ENCODE assay signal across 8 mouse cellular contexts in the genomic region with DNA sequence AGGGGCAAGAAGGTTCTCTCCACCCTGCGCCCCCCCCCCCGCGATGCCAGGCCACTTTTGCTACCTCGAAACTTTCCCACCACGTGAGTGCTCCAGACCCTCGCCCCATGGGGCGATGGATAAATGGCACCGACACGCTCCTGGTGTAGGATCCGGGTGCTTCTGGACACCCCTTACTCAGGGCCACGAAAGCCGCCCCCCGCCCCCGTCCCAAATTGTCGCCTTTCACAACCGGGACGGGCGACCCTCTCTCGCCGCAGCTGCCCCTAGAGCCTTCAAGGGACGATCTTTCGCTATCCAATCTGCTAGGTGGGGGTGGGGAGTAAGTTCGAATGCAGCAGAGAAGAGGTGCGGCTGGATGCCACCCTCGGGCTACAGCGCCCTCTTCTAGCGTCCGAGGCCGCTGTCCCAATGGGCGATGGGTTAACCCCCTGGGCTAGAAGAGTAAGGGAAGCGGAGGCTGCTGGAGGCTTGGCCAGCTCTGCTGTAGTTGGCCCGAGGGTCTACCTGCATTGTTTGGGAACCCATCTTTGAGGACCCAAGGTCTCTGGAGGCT. TPM values are rescaled to one million over a fixed set of nuclear protein-coding genes. Genes with fewer than 3 reads are reported as not detected.
A peak's percentile ranks its signal among the peaks of the same experiment; 100 is the strongest.
DNase-seq lines count a peak whose midpoint lies in the region; ATAC-seq and TF ChIP-seq lines count a peak whose summit lies in the region.

No protein-coding gene starts in this region.

- peaks cover 83% of the 10 kb centered on the region for H3K27me3 ChIP-seq in kidney, embryonic 15.5 days
- H3K27me3 ChIP-seq in embryonic facial prominence, embryonic 15.5 days: peaks cover 76% of the 10 kb centered on the region
- peaks cover 70% of the 10 kb centered on the region for H3K27me3 ChIP-seq in intestine, postnatal 0 days (replicated peaks; ENCODE audit: control insufficient read depth, insufficient read depth, low read length)
- H3K27me3 ChIP-seq in midbrain, postnatal 0 days (ENCODE audit: insufficient read depth, low read length): peaks cover 41% of the 10 kb centered on the region

- H3K9ac ChIP-seq in kidney, embryonic 15.5 days: 0 out of 2 replicates have a peak overlapping the region, but pooled peaks have one; percentile 49
- H3K9ac ChIP-seq in embryonic facial prominence, embryonic 15.5 days: peak overlapping the region; percentile 45; the same call in 1 of the 2 replicates
- no peak overlapping the region for H3K9ac ChIP-seq in intestine, postnatal 0 days (ENCODE audit: low read depth, low read length)
- H3K9ac ChIP-seq in midbrain, postnatal 0 days (replicated peaks; ENCODE audit: low read length, poor library complexity, severe bottlenecking): no peak overlapping the region; the same call in 1 of the 2 replicates

- H3K27ac ChIP-seq in kidney, embryonic 15.5 days: no peak overlapping the region
- no peak overlapping the region for H3K27ac ChIP-seq in embryonic facial prominence, embryonic 15.5 days (replicated peaks)
- H3K27ac ChIP-seq in intestine, postnatal 0 days (ENCODE audit: low read depth, low read length): no peak overlapping the region
- no peak overlapping the region for H3K27ac ChIP-seq in midbrain, postnatal 0 days (ENCODE audit: low read depth, low read length)

- no peak for ATAC-seq in kidney, embryonic 15.5 days (replicated peaks; ENCODE audit: low FRiP score)
- ATAC-seq in embryonic facial prominence, embryonic 15.5 days (ENCODE audit: insufficient number of reproducible peaks, low FRiP score, low TSS enrichment, low read depth): no peak
- ATAC-seq in intestine, postnatal 0 days: no peak
- ATAC-seq in midbrain, postnatal 0 days (ENCODE audit: low FRiP score): no peak

- H3K4me3 ChIP-seq in kidney, embryonic 15.5 days (replicated peaks): peak overlapping the region; percentile 63
- H3K4me3 ChIP-seq in embryonic facial prominence, embryonic 15.5 days (replicated peaks): peak overlapping the region; percentile 66
- H3K4me3 ChIP-seq in intestine, postnatal 0 days (ENCODE audit: low read depth, low read length): peak overlapping the region; percentile 62
- H3K4me3 ChIP-seq in midbrain, postnatal 0 days (ENCODE audit: low read depth, low read length): peak overlapping the region; percentile 64

- peaks cover 39% of the 10 kb centered on the region for H3K4me1 ChIP-seq in kidney, embryonic 15.5 days
- peaks cover 40% of the 10 kb centered on the region for H3K4me1 ChIP-seq in embryonic facial prominence, embryonic 15.5 days
- 0 out of 2 replicates have a peak, but pooled peaks cover 6% of the 10 kb centered on the region for H3K4me1 ChIP-seq in intestine, postnatal 0 days (replicated peaks; ENCODE audit: control insufficient read depth, insufficient read depth, low read length)
- H3K4me1 ChIP-seq in midbrain, postnatal 0 days (ENCODE audit: insufficient read depth, low read length): no peaks in the 10 kb centered on the region

- under 1% methylated on average over 31 of the region's 32 CpGs for WGBS in kidney, embryonic 15.5 days
- 1% methylated on average over 31 of the region's 32 CpGs for WGBS in embryonic facial prominence, embryonic 15.5 days
- 2% methylated on average over 32 of the region's 32 CpGs for WGBS in intestine, postnatal 0 days
- WGBS in midbrain, postnatal 0 days: under 1% methylated on average over 31 of the region's 32 CpGs

- no peak for DNase-seq in kidney, adult 11 months
- DNase-seq in midbrain, postnatal 0 days (ENCODE audit: low spot score): no peak
- DNase-seq in ovary, postnatal 10 days (ENCODE audit: low spot score): no peak
- DNase-seq in thymus, adult 18-20 months: no peak
- no peak for DNase-seq in adipocyte (ENCODE audit: low spot score)

- no peaks in the 10 kb centered on the region for H3K36me3 ChIP-seq in kidney, embryonic 15.5 days
- H3K36me3 ChIP-seq in embryonic facial prominence, embryonic 15.5 days: no peaks in the 10 kb centered on the region
- no peaks in the 10 kb centered on the region for H3K36me3 ChIP-seq in intestine, postnatal 0 days (ENCODE audit: control insufficient read depth, insufficient read depth)
- no peaks in the 10 kb centered on the region for H3K36me3 ChIP-seq in midbrain, postnatal 0 days (ENCODE audit: insufficient read depth, low read length)

- H3K9me3 ChIP-seq in kidney, embryonic 15.5 days (replicated peaks): no peaks in the 10 kb centered on the region
- H3K9me3 ChIP-seq in embryonic facial prominence, embryonic 15.5 days (replicated peaks): no peaks in the 10 kb centered on the region
- H3K9me3 ChIP-seq in intestine, postnatal 0 days (ENCODE audit: control insufficient read depth): no peaks in the 10 kb centered on the region
- no peaks in the 10 kb centered on the region for H3K9me3 ChIP-seq in midbrain, postnatal 0 days (ENCODE audit: low read length)

- peak overlapping the region; percentile 100 for H3K4me2 ChIP-seq in kidney, embryonic 15.5 days
- H3K4me2 ChIP-seq in embryonic facial prominence, embryonic 15.5 days (replicated peaks): peak overlapping the region; percentile 99
- peak overlapping the region; percentile 99 for H3K4me2 ChIP-seq in intestine, postnatal 0 days (replicated peaks; ENCODE audit: low read depth)
- peak overlapping the region; percentile 100 for H3K4me2 ChIP-seq in midbrain, postnatal 0 days (ENCODE audit: low read depth, low read length, poor library complexity, severe bottlenecking)

- TF ChIP-seq CTCF in intestine, postnatal 0 days (IDR thresholded peaks at IDR 0.05; ENCODE audit: low read depth): peak; percentile 35; the same call in 1 of the 2 replicates
- peak; percentile 43; the same call in 1 of the 2 replicates for TF ChIP-seq CTCF in midbrain, postnatal 0 days (IDR thresholded peaks at IDR 0.05)

RNA-seq across cellular contexts. Expression of gene Inhbb, which starts 0.5 kb away (rescaled TPM):
- 0.32 and 0.34 TPM in 2 replicates for polyA plus RNA-seq in kidney, embryonic 15.5 days (2015; fragmentation: Nextera tagmentation; extraction: Ambion mirVana)
- 1.6 and 1.9 TPM in 2 replicates for polyA plus RNA-seq in embryonic facial prominence, embryonic 15.5 days (2015; fragmentation: Nextera tagmentation; extraction: Ambion mirVana)
- polyA plus RNA-seq in intestine, postnatal 0 days (2015; fragmentation: Nextera tagmentation; extraction: Ambion mirVana): 0.20 and 0.42 TPM in 2 replicates
- total RNA-seq in midbrain, postnatal 0 days (2014; rRNA removed): 4.1 and 5.1 TPM in 2 replicates
- 2.2 and 2.6 TPM in 2 replicates for polyA plus RNA-seq in midbrain, postnatal 0 days (2015; fragmentation: Nextera tagmentation; extraction: Ambion mirVana)

Comparison
In these comparisons a context has a peak if more than half of its experiments do, and no peak if none do; other contexts are left out.
1. H3K9ac ChIP-seq: peak in kidney, embryonic 15.5 days (single experiment) and embryonic facial prominence, embryonic 15.5 days (single experiment); none in intestine, postnatal 0 days (single experiment) and midbrain, postnatal 0 days (single experiment).
2. Peak in every context shown above with its lines, with median percentiles within 50 percentile points of each other: H3K4me2 ChIP-seq and H3K4me3 ChIP-seq.